Mouse (Mus musculus): ENCODE measurements around the gene Fam240a. TPM values are rescaled to one million over a fixed set of nuclear protein-coding genes. Genes with fewer than 3 reads are reported as not detected.

Gene Fam240a
- total RNA-seq, 2 experiments from 2014 or later: not detected

- no peak for ATAC-seq (replicated peaks; ENCODE audit: low FRiP score, poor library complexity, severe bottlenecking)
Observed at GRCm38 (mm10) chr9:110899451-110900008, 17.1 kb downstream of the Fam240a start.

DNA sequence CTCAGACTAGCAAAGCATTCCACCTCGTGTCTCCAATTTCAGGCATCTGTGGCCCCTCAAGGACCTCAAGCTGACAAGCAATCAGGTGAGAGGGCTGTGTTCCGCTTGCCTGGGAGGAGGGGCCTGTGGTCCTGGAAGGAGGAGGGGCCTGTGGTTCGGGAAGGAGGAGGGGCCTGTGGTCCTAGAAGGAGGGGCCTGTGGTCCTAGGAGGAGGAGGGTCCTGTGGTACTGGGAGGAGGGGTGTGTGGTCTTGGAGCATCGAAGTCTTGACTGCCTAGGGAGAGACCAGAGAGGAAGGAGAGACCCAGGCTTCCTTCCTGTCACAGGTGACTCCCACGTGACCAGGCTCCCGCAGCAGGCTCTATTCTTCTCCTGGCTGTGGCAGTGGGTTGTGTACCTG, 20.1 kb downstream of the Fam240a start:
- no peak for ATAC-seq (replicated peaks; ENCODE audit: low FRiP score, poor library complexity, severe bottlenecking)

- no peak for ATAC-seq (replicated peaks; ENCODE audit: low FRiP score, poor library complexity, severe bottlenecking)
Observed at GRCm38 (mm10) chr9:110895994-110896393, 20.7 kb downstream of the Fam240a start.

DNA sequence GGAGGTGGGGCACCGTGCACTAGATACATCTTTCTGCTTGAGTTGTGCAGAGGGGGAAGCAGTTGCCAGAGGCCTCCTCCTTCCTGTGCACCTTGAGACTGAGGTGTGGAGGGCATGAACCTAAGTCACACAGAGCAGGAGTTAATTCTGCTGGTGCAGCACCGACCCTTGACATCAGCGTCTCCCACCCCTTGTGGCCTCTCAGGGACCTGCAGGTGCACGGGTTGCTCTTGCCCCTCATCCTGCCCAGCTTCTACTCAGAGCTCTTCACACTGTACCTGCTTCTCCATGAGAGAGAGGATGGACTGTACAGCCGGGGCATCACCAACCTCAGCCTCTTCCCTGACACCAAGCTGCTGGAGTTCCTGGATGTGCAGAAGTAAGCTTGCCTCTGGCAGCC, 21.2 kb downstream of the Fam240a start:
- ATAC-seq (replicated peaks; ENCODE audit: low FRiP score, poor library complexity, severe bottlenecking): no peak

DNA sequence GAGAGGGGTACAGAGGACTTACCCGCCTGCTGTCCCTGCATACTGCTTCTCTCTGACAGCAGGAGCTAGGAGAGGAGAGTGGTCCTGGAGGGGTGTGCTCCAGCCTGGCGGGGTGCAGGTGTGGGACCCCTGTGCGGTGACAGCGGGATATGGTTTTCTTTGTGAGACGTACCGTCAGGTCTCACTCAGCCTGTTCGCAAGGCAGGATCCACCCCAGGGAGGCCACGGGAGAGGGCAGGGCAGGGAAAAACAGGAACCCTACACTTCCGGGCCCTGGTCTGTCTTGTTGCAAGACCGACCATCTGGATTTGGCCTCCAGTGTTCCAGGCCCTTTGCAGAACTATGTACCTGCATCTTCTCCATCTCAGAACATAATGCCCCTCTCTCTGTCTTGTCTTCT, 23.2 kb downstream of the Fam240a start:
- ATAC-seq (replicated peaks; ENCODE audit: low FRiP score, poor library complexity, severe bottlenecking): no peak

- ATAC-seq (replicated peaks; ENCODE audit: low FRiP score, poor library complexity, severe bottlenecking): no peak
Observed at GRCm38 (mm10) chr9:110892552-110892951, 24.1 kb downstream of the Fam240a start.

- no peak for ATAC-seq (replicated peaks; ENCODE audit: low FRiP score, poor library complexity, severe bottlenecking)
Observed at GRCm38 (mm10) chr9:110891077-110891828, 25.4 kb downstream of the Fam240a start.

DNA sequence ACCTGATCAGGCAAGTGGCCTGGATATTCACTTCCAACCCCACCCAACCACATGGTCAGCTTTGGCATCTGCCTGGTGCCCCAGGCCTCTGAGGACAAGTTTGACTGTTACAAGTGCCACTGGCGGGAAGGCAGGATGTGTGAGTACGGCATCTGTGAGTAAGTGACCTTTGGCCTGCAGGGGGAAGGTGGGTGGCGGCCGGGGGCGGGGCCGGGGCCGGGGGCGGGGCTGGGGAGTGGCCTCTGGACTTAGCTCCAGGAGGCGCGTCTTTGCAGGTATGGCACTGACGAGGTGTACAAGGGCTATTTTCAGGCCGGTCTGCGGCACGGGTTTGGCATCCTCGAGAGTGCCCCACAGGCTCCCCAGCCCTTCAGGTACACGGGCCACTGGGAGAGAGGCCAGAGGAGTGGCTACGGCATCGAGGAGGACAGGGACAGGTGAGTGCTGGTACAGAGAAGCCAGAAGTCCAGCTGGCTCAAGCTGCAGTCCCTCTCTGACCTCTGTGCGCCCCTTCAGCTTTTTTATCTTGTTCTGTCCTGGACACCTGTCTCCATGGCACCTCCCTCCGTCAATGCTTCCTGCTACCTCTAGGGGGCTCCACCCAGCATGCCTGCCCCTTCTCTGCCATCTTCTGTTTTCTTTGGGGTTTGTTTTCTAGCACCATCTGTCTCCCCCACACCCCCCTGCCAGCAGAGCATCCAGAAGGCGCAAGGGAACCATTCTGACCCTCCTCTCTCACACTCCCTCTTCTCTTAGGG, 26.5 kb downstream of the Fam240a start:
- no peak for ATAC-seq (replicated peaks; ENCODE audit: low FRiP score, poor library complexity, severe bottlenecking)

DNA sequence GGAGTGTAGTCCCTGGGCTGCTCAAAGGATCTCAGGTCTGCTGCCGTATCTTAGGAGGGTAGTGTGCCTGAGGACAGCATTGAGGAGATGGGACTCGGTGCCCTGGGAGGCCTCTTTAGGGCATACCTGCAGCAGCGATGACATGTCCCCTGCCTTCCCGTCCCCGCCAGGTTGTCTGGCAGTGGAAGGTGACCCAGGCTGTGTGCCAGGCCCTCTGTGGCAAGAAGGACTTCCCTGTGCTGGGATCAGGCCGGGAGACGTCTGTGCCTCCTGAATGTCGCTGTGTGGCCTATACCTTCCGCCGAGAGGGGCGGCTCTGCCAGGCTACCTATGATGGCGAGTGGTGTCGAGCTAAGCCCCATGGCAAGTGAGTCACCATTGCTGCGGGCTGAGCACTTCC, 27.7 kb downstream of the Fam240a start:
- ATAC-seq (replicated peaks; ENCODE audit: low FRiP score, poor library complexity, severe bottlenecking): no peak

DNA sequence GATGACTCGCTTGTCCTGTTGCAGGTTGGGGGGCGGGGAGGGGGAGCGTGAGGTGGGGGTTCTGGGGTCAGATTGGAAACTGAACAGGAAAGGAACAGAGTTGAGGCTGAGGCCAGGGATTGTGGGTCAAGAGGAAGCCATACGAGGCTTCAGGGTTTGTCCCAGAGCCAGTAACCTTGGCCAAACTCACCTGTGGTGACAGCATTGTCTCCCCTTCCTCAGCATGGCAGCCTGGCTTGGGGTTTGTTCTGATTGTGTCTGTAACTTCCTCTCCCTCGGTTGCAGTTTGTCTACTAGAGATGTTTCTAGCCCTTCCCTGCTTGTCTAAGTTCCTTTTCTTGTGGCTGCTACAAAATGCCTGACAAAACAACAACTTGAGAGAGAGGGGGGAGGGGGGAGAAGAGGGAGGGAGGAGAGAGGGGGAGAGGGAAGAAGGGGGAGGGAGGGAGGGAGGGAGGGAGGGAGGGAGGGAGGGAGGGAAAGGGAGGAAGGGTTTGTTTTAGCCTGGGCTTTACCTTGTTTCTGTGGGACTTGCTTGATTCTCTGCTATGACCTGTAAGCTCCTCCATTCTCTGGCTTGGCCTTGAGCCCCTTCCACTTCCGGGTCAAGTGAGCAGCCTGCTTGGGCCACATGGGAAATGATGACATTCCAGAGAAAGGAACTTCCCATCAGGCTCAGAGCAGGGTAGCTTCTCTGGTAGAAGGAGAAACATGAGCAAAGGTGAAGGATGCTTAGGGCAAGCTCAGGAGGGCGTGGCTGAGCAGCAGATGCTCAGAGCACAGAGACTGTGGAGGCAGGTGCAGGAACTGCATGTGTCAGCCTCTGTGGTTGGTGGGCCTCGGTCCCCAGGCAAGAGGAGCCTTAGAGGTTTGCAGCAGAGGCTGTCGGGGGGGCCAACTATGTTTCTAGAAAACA, 29.0 kb downstream of the Fam240a start:
- ATAC-seq (replicated peaks; ENCODE audit: low FRiP score, poor library complexity, severe bottlenecking): no peak

DNA sequence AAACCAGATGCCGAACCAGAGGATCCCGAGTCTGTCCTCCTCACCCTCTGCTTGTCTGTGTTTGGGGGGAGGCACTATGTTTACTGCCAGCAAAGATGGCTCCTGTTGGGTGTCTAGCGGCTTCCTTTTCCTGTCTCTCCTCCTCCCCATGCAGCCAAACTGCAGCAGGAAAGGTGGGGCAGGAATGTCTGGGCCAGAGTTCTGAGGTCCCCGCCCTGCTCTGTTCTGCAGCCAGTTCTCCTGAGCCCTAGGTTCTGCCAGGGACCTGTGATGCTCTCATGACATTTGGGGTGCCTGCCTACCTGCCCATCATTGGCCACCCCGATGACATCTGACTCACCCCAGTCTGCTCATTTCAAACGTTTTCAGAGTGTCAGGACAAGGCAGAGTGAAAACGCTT, 34.7 kb downstream of the Fam240a start:
- no peak for ATAC-seq (replicated peaks; ENCODE audit: low FRiP score, poor library complexity, severe bottlenecking)

GRCm38 (mm10) chr9:110880772-110881171, 35.9 kb downstream of the Fam240a start:
- ATAC-seq (replicated peaks; ENCODE audit: low FRiP score, poor library complexity, severe bottlenecking): no peak

DNA sequence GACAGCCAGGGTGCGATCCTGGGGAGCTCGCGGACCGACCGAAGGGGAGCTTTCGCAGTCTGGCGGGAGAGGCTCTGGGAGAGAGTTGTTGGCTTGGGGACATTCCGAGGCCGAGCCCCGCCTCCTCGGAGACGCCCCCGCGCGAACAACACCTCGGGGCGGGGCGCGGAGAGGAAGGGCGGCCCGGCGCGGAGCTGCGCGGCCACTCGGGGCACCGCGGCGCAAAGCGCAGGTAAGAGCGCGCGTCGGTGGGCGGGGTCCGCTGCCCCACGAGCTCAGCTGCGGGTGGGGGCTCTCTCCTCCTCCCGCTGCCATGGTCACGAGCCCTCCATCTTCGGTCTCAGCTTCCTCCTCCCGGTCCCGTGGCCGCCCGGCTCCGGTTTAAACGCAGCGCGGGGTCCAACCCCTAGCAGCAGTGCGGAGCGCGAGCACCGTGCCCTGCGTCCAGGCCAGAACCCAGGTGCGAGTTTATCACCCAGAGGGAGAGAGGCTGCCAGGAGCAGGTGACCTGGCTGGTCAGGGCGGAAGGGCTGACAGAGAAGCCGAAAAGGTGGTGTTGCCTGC, 36.6 kb downstream of the Fam240a start, which contains the start of gene Tmie:
Tmie (minus strand) TSS at position 116 of the 564 bp plus-strand sequence.
- ATAC-seq (replicated peaks; ENCODE audit: low FRiP score, poor library complexity, severe bottlenecking): no peak

DNA sequence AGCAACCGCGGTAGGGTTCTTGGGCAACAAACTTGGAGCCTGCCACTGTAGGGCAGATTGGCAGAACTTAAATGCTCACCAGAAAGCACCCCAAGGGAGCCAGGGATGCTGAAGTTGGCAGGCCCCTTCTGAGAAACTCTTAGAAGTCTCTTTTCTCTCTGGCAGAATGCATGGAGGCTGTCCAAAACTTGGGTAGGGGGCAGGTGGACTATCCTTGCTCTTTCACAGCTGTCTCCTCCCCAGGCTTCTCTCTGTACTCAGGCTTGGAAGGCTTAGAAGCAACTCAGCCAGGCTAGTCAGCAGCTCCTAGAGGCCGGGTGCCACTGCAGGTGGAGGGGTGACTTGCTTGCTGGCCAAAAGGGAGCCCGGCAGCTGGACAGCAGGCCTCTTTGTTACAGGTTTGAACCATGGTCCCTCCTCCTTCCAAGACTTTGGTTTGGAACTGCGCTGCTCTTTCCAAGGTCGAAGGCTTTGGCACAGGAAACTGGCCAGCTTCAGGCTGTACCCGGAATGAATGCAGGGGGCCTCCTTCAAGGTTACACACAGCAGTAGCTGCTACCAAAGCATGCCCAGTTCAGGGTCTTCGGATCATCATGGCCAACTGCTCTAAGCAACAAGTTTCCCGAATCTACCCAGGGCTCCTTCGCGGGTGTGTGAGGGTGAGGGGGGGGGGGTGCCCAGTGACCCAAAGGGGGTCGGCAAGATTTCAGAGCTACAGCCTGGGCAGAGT, 37.3 kb downstream of the Fam240a start, which contains the start of gene Als2cl:
Als2cl (plus strand) TSS at position 680 of the 730 bp plus-strand sequence.
- ATAC-seq (replicated peaks; ENCODE audit: low FRiP score, poor library complexity, severe bottlenecking): no peak

DNA sequence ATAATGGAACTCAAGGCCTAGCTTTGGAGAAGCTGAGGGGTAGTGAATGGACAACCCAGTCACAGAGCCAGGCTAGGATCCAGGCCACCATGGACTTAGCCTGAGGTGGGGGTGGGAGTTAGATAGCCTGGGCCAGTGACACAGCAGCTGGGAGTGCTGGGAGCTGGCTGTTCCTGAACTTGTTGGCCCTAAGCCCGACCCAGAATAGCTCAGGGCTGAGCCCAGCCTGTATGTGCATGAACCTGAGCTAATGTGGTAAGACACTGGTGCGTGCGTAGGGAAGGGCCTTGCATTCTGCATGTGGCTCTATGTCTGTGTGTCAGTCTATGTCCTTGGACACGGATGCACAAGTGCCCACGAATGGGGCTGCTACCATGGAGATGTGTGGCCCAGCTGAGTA, 38.8 kb downstream of the Fam240a start:
- no peak for ATAC-seq (replicated peaks; ENCODE audit: low FRiP score, poor library complexity, severe bottlenecking)

- ATAC-seq (replicated peaks; ENCODE audit: low FRiP score, poor library complexity, severe bottlenecking): no peak
Observed at GRCm38 (mm10) chr9:110877353-110877752, 39.3 kb downstream of the Fam240a start.

DNA sequence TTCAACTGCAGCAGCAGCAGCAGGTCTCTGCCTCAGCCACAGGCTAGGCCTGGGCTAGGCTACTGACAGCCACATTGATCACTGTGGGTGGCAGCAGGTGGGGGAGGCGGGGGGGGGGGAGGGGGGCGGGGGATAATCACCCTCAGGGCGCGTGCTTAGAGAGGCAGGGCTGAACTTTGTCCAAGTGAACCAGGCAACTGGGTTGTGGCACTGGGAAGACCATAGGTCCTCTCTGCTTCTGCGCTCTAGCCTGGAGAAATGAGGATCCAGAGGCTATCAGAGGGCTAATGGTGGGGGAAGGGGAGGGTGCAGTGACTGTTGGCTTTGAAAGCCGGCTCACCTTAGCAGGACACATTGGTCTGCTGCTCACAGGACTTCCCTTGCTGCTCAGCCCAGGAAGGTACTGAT, 41.4 kb downstream of the Fam240a start:
- ATAC-seq (replicated peaks; ENCODE audit: low FRiP score, poor library complexity, severe bottlenecking): no peak

DNA sequence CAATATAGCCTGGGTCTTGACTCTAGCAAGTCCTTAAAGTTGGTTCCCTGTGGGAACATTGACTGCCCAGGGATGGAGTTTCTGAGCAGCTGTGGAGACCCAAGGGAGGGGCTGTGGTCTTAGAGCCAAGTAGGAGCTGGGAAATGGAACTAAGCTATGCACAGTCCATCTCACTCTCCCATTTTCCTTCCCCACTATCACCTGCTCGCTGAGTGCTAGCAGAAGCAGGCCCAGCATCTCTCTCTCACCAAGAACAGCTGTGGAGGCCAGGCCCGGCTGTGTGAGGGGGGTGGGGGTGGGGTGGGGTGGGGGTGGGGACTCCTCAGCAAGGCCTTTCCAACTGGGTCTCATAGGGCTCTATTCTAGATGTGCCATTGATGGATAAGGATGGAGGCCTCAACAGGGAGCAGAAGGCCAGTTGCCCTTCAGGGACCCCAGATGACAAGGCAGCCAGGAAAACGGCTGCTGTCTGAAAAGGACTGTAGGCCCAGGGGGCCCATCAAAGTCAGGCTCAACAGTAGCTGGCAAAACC, 41.9 kb downstream of the Fam240a start:
- ATAC-seq (replicated peaks; ENCODE audit: low FRiP score, poor library complexity, severe bottlenecking): no peak
